Mouse (Mus musculus) myocyte (in vitro differentiated cells): Measurements from ENCODE around the gene Mthfd1. TPM values are rescaled to one million over a fixed set of nuclear protein-coding genes. Genes with fewer than 3 reads are reported as not detected.
A peak's percentile ranks its signal among the peaks of the same experiment; 100 is the strongest.

ENCODE experiments used
- H3K27me3 ChIP-seq: one replicate; pipeline ENCODE4 v1.6.1; 2011; ENCODE audit not compliant: control insufficient read depth, insufficient read depth, insufficient read length
- H3K36me3 ChIP-seq: one replicate; pipeline ENCODE4 v1.6.1; 2011; ENCODE audit not compliant: control insufficient read depth, insufficient read depth
- H3K4me2 ChIP-seq: one replicate; pipeline ENCODE4 v1.6.1; 2011; ENCODE audit warnings: low read depth, control low read depth
- H3K4me3 ChIP-seq: one replicate; pipeline ENCODE4 v1.5.1; 2011; ENCODE audit warnings: mild to moderate bottlenecking, control low read depth, moderate library complexity
- H3K79me2 ChIP-seq: one replicate; pipeline ENCODE4 v1.6.1; 2011; ENCODE audit not compliant: control insufficient read depth, insufficient read depth
- H3ac ChIP-seq: one replicate; pipeline ENCODE4 v1.6.1; 2011; ENCODE audit not compliant: control insufficient read depth, insufficient read length
- CEBPB ChIP-seq: IDR thresholded peaks from 2 replicates; pipeline ENCODE4 v1.6.1; 2011; ENCODE audit warnings: mild to moderate bottlenecking, moderate library complexity; ENCODE audit not compliant: poor library complexity, insufficient read depth, severe bottlenecking
- E2F4 ChIP-seq: IDR thresholded peaks from one replicate; pipeline ENCODE4 v1.6.1; 2011; ENCODE audit warnings: mild to moderate bottlenecking, control low read depth, moderate library complexity; ENCODE audit not compliant: insufficient read depth
- MAX ChIP-seq: IDR thresholded peaks from one replicate; pipeline ENCODE4 v1.6.1; 2011; ENCODE audit warnings: low read depth, mild to moderate bottlenecking, control low read depth
- MYOD1 ChIP-seq, 3 experiments: IDR thresholded peaks; one replicate each; pipeline ENCODE4 v1.6.1; 2011; ENCODE audit warnings: control low read depth in 2 of 3, low read depth in 2 of 3, mild to moderate bottlenecking in 2 of 3, moderate library complexity in 1 of 3; ENCODE audit not compliant: insufficient read length in 2 of 3, control insufficient read depth in 1 of 3
- MYOG ChIP-seq, 3 experiments: IDR thresholded peaks; one replicate each; pipeline ENCODE4 v1.6.1; 2011; ENCODE audit warnings: control low read depth in 2 of 3, low read depth in 2 of 3, mild to moderate bottlenecking in 2 of 3; ENCODE audit not compliant: insufficient read length in 2 of 3, control insufficient read depth in 1 of 3, insufficient read depth in 1 of 3
- POLR2A ChIP-seq: IDR thresholded peaks from one replicate; pipeline ENCODE4 v1.6.1; 2011; ENCODE audit warnings: low read depth, mild to moderate bottlenecking, control low read depth, moderate library complexity; ENCODE audit not compliant: insufficient read length
- POLR2AphosphoS2 ChIP-seq: IDR thresholded peaks from one replicate; pipeline ENCODE4 v1.6.1; 2011; ENCODE audit warnings: low read depth, control low read depth; ENCODE audit not compliant: insufficient read length
- REST ChIP-seq: IDR thresholded peaks from one replicate; pipeline ENCODE4 v1.6.1; 2011; ENCODE audit warnings: mild to moderate bottlenecking, control low read depth, moderate library complexity; ENCODE audit not compliant: insufficient read depth, insufficient read length
- SRF ChIP-seq: IDR thresholded peaks from one replicate; pipeline ENCODE4 v1.6.1; 2011; ENCODE audit warnings: low read depth; ENCODE audit not compliant: control insufficient read depth, insufficient read length
- TCF12 ChIP-seq: IDR thresholded peaks from one replicate; pipeline ENCODE4 v1.6.1; 2011; ENCODE audit warnings: mild to moderate bottlenecking, control low read depth; ENCODE audit not compliant: poor library complexity, insufficient read depth, severe bottlenecking
- TCF3 ChIP-seq: IDR thresholded peaks from one replicate; pipeline ENCODE4 v1.6.1; 2011; ENCODE audit warnings: low read depth, control low read depth; ENCODE audit not compliant: insufficient read length
- USF1 ChIP-seq: IDR thresholded peaks from one replicate; pipeline ENCODE4 v1.6.1; 2011; ENCODE audit warnings: low read depth, mild to moderate bottlenecking, control low read depth, moderate library complexity
- polyA plus RNA-seq: library from polyadenylated mRNA; unstranded; fragments of >200 nt; fragmentation: generic; extraction: Trizol; gene quantifications from one replicate; pipeline ENCODE4 v1.2.1, GENCODE M21; 2012; ENCODE audit warnings: missing spikeins

Mthfd1 gene
- polyA plus RNA-seq, 1 experiment: 31.8 TPM

DNA sequence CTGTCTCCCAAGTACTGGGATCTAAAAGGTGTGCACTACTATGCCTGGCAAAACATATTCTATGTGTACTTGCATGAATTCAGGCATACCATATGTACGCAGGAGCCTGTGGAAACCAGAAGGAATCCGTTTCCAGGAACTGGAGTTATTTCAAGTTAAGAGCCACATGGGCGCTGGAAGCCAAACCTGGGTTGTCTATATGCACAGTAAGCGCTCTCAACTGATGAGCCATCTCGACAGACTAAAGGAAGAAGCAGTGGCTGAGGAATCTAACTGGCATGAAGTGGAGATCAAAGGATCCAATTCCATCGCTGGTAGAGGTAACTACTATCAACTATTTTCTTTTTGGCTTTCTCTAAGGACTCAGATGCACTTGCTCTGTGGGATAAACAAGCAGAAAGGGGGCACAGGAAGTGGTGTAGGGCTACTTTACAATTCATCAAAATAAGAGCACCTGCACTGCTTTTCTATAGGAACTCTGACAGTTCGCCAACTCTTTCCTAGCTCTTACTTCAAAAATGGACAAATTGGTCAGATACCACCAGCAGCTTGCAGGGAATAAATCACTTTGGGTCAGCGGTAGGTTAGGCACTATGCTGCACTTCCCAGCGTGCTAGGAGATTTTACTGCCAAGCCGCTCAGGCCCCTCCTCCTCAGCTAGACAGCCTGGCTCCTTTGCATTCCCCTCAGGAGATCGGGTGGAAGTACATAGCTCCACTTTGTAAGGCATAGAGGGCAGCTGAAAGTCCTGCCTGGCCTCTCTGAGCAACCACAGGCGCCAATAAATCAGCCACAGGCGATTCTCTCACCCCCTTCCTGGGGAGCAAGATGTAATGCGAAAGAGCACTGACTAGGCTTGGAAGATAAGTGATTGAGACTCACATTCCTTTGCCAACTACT lies 112.2 kb downstream of the Mthfd1 start:
- H3K79me2 ChIP-seq: peaks cover 60% of the 10 kb centered on the region
- TF ChIP-seq CEBPB (no peak), POLR2A (peak; percentile 23), MYOD1 (IDR thresholded peaks at IDR 0.05; ENCODE audit: control insufficient read depth in 1 of 3, insufficient read length in 2 of 3, low read depth in 2 of 3) (no peak), POLR2AphosphoS2 (no peak)

DNA sequence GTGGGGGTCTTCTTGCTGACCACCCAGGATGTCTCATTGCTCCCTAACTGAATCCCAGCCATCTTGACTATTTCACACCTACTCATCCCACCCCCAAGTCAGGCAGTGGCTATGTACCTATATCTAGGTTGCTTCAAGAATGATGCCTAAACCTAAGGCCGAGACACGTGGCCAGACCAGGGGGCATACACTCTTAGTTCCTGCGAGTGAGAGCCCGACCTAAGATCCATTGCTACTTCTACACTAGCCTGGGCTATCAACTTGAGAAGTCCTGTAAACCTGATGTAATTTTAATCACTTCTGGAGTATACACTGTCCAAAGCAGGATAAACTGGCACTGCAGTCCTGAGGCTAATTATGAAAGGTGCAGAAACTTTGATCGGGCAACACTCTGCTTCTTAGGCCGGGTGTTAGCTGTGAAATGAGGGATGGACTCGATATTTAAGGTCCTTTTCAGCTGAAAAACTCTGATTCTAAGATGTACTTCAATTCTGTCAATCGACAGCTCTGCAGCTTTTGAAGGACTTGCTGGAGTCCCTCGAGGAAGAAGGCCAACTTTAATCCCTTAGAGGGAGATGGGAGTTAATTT lies 113.2 kb downstream of the Mthfd1 start:
- Histone ChIP-seq H3K4me2 (peak overlapping the region; percentile 86), H3K36me3 (no peaks in the 10 kb centered on the region), H3K4me3 (peak overlapping the region; percentile 46), H3ac (peak overlapping the region; percentile 86), H3K79me2 (peaks cover 69% of the 10 kb centered on the region), H3K27me3 (no peaks in the 10 kb centered on the region)
- TF ChIP-seq MYOD1 (IDR thresholded peaks at IDR 0.05; ENCODE audit: control insufficient read depth in 1 of 3, insufficient read length in 2 of 3, low read depth in 2 of 3) (no peak), POLR2A (no peak), POLR2AphosphoS2 (no peak), USF1 (no peak), SRF (no peak), MYOG (IDR thresholded peaks at IDR 0.05; ENCODE audit: control insufficient read depth in 1 of 3, insufficient read depth in 1 of 3, insufficient read length in 2 of 3, low read depth in 2 of 3) (no peak), CEBPB (no peak), MAX (no peak), TCF3 (no peak), TCF12 (no peak), E2F4 (no peak), REST (no peak)

More for the DNA sequence above, 112.2 kb downstream of the Mthfd1 start:
- H3K27me3 ChIP-seq: no peaks in the 10 kb centered on the region
- H3K36me3 ChIP-seq: no peaks in the 10 kb centered on the region
- peak overlapping the region; percentile 46 for H3K4me3 ChIP-seq
- H3ac ChIP-seq: no peak overlapping the region
- H3K4me2 ChIP-seq: peak overlapping the region; percentile 86

DNA sequence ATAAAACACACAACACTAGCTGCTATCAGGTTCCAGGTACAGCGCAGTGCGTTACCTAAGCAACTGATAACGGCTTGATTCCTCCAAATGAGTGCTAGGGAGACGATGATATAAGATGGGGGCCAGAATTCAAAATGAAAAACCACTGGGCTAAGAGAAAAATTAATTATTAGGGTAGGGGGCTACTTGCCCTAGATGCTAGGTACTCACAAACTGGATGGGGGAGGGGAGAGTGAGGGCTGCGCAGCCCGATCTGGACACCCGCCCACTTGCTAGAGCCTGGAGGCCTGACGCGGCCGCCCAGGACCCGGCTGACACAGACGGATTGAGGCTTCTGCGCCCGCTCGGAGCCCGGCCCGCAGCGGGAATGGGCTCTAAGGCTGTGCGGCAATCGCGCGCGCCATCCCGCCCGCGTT lies 113.7 kb downstream of the Mthfd1 start:
- H3K79me2 ChIP-seq: peaks cover 70% of the 10 kb centered on the region
- H3K27me3 ChIP-seq: no peaks in the 10 kb centered on the region
- peak overlapping the region; percentile 86 for H3K4me2 ChIP-seq
- TF ChIP-seq MAX: no peak
- TF ChIP-seq SRF: no peak
- TF ChIP-seq TCF3: no peak
- TF ChIP-seq POLR2A: no peak
- TF ChIP-seq MYOG (IDR thresholded peaks at IDR 0.05; ENCODE audit: control insufficient read depth in 1 of 3, insufficient read depth in 1 of 3, insufficient read length in 2 of 3, low read depth in 2 of 3): no peak
- no peak for TF ChIP-seq E2F4
- TF ChIP-seq CEBPB: no peak
- no peak for TF ChIP-seq MYOD1 (IDR thresholded peaks at IDR 0.05; ENCODE audit: control insufficient read depth in 1 of 3, insufficient read length in 2 of 3, low read depth in 2 of 3)
- no peak for TF ChIP-seq USF1
- TF ChIP-seq TCF12: no peak
- no peak for TF ChIP-seq REST
- no peak for TF ChIP-seq POLR2AphosphoS2
- no peaks in the 10 kb centered on the region for H3K36me3 ChIP-seq
- peak overlapping the region; percentile 86 for H3ac ChIP-seq
- peak overlapping the region; percentile 46 for H3K4me3 ChIP-seq

Other genes with a start within 250 kb of the Mthfd1 start
- 0.02 TPM for gene Esr2, start 78.0 kb upstream of the Mthfd1 start, polyA plus RNA-seq
- not detected for gene Tex21, start 8.6 kb upstream of the Mthfd1 start, polyA plus RNA-seq
- gene Akap5, start 69.6 kb downstream of the Mthfd1 start, polyA plus RNA-seq: 0.02 TPM
- gene Zbtb25, start 114.3 kb downstream of the Mthfd1 start, polyA plus RNA-seq: 6.1 TPM
- 1.7 TPM for gene Zbtb1, start 115.0 kb downstream of the Mthfd1 start, polyA plus RNA-seq
- gene Hspa2, start 148.9 kb downstream of the Mthfd1 start, polyA plus RNA-seq: 13.4 TPM
- not detected for gene Ppp1r36, start 162.2 kb downstream of the Mthfd1 start, polyA plus RNA-seq